Comparison of ENCODE assay signal across 8 mouse cellular contexts in genomic region chr12:41485512-41486215, GRCm38 (mm10). TPM values are rescaled to one million over a fixed set of nuclear protein-coding genes. Genes with fewer than 3 reads are reported as not detected.
DNase-seq lines count a peak whose midpoint lies in the region; ATAC-seq and TF ChIP-seq lines count a peak whose summit lies in the region.

No protein-coding gene starts in this region.

- peak; percentile 85 for ATAC-seq in frontal cortex, adult (ENCODE audit: low TSS enrichment)
- peak; percentile 46 to 51; a peak in 2 of 4 replicates for ATAC-seq in hematopoietic stem cell, adult 5-6 weeks (replicated peaks in 1 of 2; ENCODE audit: insufficient read depth in 1 of 2, low FRiP score in 2 of 2, low TSS enrichment in 1 of 2, low read depth in 1 of 2, poor library complexity in 2 of 2, severe bottlenecking in 2 of 2)

- TF ChIP-seq POLR2A in cerebellum, adult 2 months (IDR thresholded peaks at IDR 0.05; ENCODE audit: borderline replicate concordance, insufficient read depth, low read length), result peak; percentile 97; the same call in 1 of the 2 replicates
- no peak for TF ChIP-seq POLR2A in lung, adult 2 months (IDR thresholded peaks at IDR 0.05; ENCODE audit: borderline replicate concordance, extremely low read depth, low read depth, low read length)

- peak; percentile 12 for DNase-seq in NIH3T3 (ENCODE audit: low read depth)
- peak; percentile 81 to 86 for DNase-seq in cerebellum, adult 2 months
- peak; percentile 90 for DNase-seq in layer of hippocampus, adult 9-11 months
- peak; percentile 29 for DNase-seq in lung, adult 2 months
- peak; percentile 77 for DNase-seq in retina, embryonic 14.5 days (ENCODE audit: low spot score)
- no peak for DNase-seq in urinary bladder, postnatal 36 days (ENCODE audit: low spot score in 2 of 2)

- H3K4me3 ChIP-seq in cerebellum, adult 2 months (replicated peaks; ENCODE audit: insufficient read depth, low read depth, low read length), result peak overlapping the region; percentile 80
- H3K4me3 ChIP-seq in lung, adult 2 months (replicated peaks; ENCODE audit: extremely low read depth, low read depth, low read length), result peak overlapping the region; percentile 70

- H3K27ac ChIP-seq in cerebellum, adult 2 months (ENCODE audit: insufficient read depth, low read length), result peak overlapping the region; percentile 78

- H3K27me3 ChIP-seq in cerebellum, adult 2 months (ENCODE audit: control insufficient read depth, insufficient read depth, low read length), result no peaks in the 10 kb centered on the region

- 2% methylated on average over 12 of the region's 12 CpGs for WGBS in cerebellum, adult 2 months
- 8% methylated on average over 12 of the region's 12 CpGs for WGBS in lung, adult 2 months

- 0 out of 2 replicates have a peak, but pooled peaks cover 3% of the 10 kb centered on the region for H3K4me1 ChIP-seq in cerebellum, adult 2 months (ENCODE audit: control insufficient read depth, insufficient read depth, low read length)
- peaks cover 2% of the 10 kb centered on the region; the same call in 1 of the 2 replicates for H3K4me1 ChIP-seq in lung, adult 2 months (ENCODE audit: control insufficient read depth, insufficient read depth, low read length)

- TF ChIP-seq CTCF in cerebellum, adult 2 months (IDR thresholded peaks at IDR 0.05; ENCODE audit: borderline replicate concordance, insufficient read depth, low read depth, low read length), result no peak
- TF ChIP-seq CTCF in lung, adult 2 months (IDR thresholded peaks at IDR 0.05; ENCODE audit: insufficient read depth, low read length), result no peak

RNA-seq across cellular contexts. Expression of gene Lrrn3, which starts 0.6 kb away (rescaled TPM):
- polyA plus RNA-seq in cerebellum, adult 2 months (2012; rRNA removed), result 22.8 and 23.2 TPM in 2 replicates
- total RNA-seq in hematopoietic stem cell, adult 5-6 weeks (2017), result 2.8 and 3.4 TPM in 2 replicates
- 1.2 and 2.7 TPM in 2 replicates for polyA plus RNA-seq in lung, adult 2 months (2012; rRNA removed)

Comparison
In these comparisons a context has a peak if more than half of its experiments do, and no peak if none do; other contexts are left out.
1. DNase-seq: peak in NIH3T3 (single experiment), cerebellum, adult 2 months (2 of 2), layer of hippocampus, adult 9-11 months (single experiment), lung, adult 2 months (single experiment) and retina, embryonic 14.5 days (single experiment); none in urinary bladder, postnatal 36 days (0 of 2).